Mouse (Mus musculus): ENCODE results near the gene Babam2. TPM values are rescaled to one million over a fixed set of nuclear protein-coding genes. Genes with fewer than 3 reads are reported as not detected.

The Babam2 gene
- total RNA-seq, 2 experiments from 2014 or later = 49.3 to 50.4 TPM

DNA sequence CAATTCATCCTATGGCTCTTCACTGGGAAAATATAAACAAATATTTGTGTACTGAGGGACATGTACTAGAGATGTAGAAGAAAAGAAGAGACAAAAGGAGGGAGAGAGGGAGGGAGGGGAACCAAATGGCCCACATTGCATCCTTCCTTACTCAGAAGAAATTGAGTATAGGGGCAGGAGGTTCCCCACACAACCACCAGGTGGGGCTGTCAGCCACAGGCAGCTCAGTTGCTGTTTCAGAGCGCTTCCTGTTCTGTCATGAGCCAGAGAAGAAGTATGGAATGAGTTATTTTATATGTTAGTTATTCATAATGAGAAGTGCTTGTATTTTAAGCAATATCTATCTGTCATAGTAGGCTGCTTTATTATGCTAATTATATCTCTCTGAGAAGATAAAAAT is 229.1 kb downstream of the Babam2 start:
- DNase-seq (ENCODE audit: low spot score in 2 of 2) = no peak
- Histone ChIP-seq H3K27ac (no peak overlapping the region), H3K4me3 (no peak overlapping the region)
- TF ChIP-seq CTCF (conservative IDR thresholded peaks at IDR 0.05) = peak; percentile 73

DNA sequence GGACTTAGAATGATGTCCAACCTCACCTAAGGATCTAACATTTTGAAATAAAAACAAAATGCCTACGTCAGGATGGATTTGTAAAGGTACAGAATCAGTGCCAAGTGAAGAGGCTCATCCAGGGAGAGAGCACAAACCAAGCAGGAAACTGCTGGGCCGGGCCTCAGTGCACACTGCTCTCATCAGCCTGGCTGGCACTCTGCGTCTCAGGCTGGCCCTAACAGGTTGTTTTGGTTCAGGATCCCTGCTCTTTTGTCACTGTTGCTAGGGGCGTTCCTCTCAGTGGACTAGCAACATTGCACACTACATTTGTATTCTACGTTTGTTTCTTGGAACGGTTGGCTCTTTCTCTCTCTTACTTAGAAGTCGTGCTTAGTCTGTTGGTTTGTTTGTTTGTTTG is 231.5 kb downstream of the Babam2 start:
- no peak overlapping the region for H3K4me3 ChIP-seq
- TF ChIP-seq CTCF (conservative IDR thresholded peaks at IDR 0.05) = no peak
- H3K27ac ChIP-seq = peak overlapping the region; percentile 76
- DNase-seq (ENCODE audit: low spot score in 2 of 2) = peak in 1 of 2 experiments; percentile 65

DNA sequence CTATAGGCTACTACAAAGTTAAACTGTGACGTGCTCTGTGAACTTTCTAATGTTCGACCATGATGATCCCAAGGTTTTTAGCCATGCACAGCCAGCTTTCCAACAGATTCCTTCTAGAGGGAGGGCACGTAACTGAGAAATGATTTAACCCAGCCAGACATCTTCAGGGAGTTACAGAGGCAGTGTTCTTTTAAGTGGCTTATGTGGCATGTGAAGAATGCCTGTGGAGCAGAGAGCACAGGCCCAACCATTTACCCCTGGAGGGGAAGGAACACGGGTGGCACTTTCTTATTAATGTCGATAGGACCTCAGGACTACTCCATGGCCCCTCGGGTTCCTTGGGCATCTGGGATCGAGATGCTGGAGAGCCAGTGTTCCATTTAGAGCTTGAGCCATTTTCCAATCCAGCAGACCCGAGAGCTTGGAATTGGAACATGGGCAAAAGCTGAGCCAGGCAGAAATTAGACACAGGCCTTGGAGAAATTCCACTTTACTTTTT is 233.7 kb downstream of the Babam2 start:
- H3K4me3 ChIP-seq = no peak overlapping the region
- DNase-seq (ENCODE audit: low spot score in 2 of 2) = no peak
- TF ChIP-seq CTCF (conservative IDR thresholded peaks at IDR 0.05) = no peak
- no peak overlapping the region for H3K27ac ChIP-seq

DNA sequence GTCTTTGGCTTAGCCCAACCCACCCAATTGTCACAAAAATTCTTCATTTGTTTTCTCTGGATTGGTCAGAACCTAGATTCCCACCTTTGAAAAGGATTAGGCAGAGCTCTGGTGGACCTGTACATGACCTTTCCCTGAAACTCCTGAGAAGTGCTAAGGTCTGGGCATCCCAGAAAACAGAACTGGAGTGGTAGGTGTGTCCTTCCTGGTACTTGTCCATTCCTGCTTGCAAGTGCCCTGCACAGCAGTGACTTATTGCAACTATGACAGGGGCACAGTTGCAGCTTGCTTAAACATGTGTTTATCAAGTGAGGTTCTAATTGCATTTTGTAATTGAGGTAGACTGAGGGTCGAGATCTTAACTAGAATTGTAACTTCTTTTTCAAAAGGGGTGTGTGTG is 234.2 kb downstream of the Babam2 start:
- no peak for DNase-seq (ENCODE audit: low spot score in 2 of 2)
- Histone ChIP-seq H3K27ac (no peak overlapping the region), H3K4me3 (no peak overlapping the region)
- TF ChIP-seq CTCF (conservative IDR thresholded peaks at IDR 0.05) = no peak

DNA sequence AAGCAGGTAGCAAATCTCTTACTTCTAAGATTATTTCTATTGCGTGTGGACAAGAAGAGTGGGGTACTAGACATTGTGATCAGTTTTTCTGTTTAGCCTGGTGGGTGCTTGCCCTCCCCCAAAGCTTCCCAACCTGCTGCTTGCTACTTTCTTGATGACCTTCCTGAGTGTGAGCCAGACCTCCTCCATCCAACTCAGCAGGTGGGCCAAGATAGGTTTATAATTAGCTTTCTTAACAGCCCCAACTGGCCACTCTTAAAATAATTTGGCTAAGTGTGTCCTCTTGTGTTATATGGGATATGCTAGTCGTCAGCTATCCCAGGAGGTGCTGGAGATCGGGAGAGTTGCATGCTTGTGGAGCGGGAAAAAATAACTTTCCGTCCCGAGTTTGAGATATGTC is 235.8 kb downstream of the Babam2 start:
- DNase-seq (ENCODE audit: low spot score in 2 of 2) = no peak
- no peak overlapping the region for H3K4me3 ChIP-seq
- no peak overlapping the region for H3K27ac ChIP-seq
- no peak for TF ChIP-seq CTCF (conservative IDR thresholded peaks at IDR 0.05)

DNA sequence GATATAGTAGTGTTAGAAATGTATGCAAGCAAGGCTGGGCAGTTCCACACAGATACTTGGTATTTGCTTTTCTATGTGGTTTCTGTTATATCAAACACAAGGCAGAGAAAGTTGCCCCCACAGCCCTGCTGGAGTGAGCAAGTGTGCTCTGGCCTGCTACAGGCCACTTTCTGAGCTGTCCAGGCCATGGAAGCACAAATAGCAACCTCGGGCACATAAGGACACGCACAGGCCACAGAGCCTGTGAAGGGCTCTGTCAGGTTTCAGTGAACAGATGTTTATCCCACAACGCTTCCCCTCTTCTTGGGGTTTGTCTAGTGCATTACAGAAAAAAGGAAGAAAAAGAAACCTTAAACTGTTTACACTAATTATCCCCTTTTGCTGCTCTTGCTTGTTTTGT is 236.9 kb downstream of the Babam2 start:
- Histone ChIP-seq H3K27ac (no peak overlapping the region), H3K4me3 (no peak overlapping the region)
- TF ChIP-seq CTCF (conservative IDR thresholded peaks at IDR 0.05) = no peak
- no peak for DNase-seq (ENCODE audit: low spot score in 2 of 2)

DNA sequence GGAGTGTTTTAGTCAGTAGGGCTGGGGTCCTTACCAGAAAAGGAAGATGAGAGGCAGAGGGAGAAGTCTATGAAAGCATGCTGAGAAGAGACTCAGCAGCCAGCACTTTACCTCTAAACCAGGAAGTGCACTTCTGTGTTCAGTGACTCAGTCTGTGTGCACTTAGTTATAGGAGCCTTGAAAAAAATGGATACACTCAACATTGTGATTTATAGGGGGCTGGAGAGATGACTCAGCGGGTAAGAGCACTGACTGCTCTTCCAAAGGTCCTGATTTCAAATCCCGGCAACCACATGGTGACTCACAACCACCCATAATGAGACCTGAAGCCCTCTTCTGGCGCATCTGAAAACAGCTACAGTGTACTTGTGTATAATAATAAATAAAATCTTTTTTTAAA is 238.5 kb downstream of the Babam2 start:
- no peak for DNase-seq (ENCODE audit: low spot score in 2 of 2)
- H3K4me3 ChIP-seq = no peak overlapping the region
- no peak overlapping the region for H3K27ac ChIP-seq
- 0 out of 2 replicates have a peak, but pooled peaks have one; percentile 6 for TF ChIP-seq CTCF (conservative IDR thresholded peaks at IDR 0.05)

DNA sequence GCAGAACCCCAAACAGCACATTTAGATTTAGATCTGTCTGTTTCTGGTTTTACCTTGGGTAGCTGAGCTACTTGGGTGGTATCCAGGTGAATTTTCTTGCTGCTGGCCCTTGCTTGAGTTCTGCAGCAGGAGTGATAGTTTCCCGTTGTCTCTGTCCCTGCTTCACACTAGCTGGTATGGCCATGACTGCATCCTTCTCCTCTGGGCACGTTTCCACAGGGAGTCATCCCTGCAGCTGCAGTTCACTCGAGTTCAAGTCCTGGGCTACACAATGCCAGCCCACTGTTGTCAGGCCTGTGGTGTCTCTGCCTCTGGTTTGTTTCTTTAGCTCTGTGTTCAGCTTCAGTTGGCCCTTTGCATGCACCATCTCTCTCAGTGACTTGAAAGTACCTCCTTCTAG is 239.0 kb downstream of the Babam2 start:
- DNase-seq (ENCODE audit: low spot score in 2 of 2) = no peak
- Histone ChIP-seq H3K27ac (no peak overlapping the region), H3K4me3 (no peak overlapping the region)
- no peak for TF ChIP-seq CTCF (conservative IDR thresholded peaks at IDR 0.05)

DNA sequence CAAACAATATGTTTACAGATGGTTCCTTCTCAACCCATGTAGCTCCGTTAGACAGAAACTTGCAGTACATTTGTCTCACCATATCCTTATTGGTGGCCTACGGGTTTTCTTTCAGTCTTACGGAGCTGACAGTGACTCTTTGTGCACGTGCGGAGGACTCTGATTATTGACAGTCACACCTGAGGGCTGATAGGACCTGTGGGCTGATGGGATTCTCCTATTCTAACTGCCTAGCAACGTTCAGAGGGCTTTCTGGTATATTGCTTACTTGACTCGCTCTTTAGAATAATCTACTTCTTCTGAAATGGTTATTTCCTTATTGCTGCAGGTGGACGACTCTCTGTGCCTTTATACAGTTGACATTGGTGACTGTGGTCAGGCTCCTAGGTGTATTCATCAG is 243.4 kb downstream of the Babam2 start:
- Histone ChIP-seq H3K27ac (no peak overlapping the region), H3K4me3 (no peak overlapping the region)
- DNase-seq (ENCODE audit: low spot score in 2 of 2) = no peak
- TF ChIP-seq CTCF (conservative IDR thresholded peaks at IDR 0.05) = no peak

DNA sequence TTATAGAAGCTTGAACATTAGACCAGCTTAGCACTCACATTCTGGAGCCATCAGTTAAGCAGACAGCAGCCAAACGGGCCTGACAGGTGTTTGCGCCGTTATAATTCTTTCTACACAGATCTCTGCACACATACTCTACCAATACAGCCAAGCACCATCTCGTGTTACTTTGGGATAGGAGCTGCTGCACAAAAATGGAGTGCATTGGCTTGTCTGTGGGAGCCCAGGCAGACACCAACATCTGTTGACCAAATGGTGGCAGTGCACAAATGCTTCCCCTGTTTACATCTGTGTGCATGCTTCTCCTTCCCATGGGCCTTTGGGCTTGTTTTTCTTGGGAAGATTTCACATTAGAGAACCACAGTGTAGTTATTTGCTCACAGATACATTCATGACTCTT is 249.7 kb downstream of the Babam2 start:
- Histone ChIP-seq H3K27ac (peak overlapping the region; percentile 46; the same call in 1 of the 2 replicates), H3K4me3 (no peak overlapping the region)
- no peak for DNase-seq (ENCODE audit: low spot score in 2 of 2)
- TF ChIP-seq CTCF (conservative IDR thresholded peaks at IDR 0.05) = no peak

DNA sequence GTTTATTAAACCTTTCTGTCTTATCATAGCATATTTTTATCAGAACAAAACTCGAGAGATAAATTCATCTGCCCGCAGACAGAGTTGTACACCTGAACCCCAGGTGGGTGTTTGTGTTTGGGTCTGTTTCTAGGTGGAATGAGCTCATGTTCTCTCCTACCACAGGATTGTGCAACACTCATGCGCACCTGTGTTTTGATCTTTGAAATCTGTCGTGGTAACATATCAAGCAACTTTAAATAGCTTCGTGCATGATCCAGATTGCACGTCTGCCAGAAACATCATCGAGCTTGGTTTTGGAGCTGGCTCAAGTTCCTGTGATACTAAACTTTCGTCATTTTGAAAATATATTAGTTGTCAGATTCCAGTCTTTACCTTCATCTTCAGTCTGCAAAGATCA is 251.9 kb downstream of the Babam2 start:
- Histone ChIP-seq H3K4me3 (no peak overlapping the region), H3K27ac (peak overlapping the region; percentile 69)
- TF ChIP-seq CTCF (conservative IDR thresholded peaks at IDR 0.05) = no peak
- DNase-seq (ENCODE audit: low spot score in 2 of 2) = peak; percentile 51 to 55

DNA sequence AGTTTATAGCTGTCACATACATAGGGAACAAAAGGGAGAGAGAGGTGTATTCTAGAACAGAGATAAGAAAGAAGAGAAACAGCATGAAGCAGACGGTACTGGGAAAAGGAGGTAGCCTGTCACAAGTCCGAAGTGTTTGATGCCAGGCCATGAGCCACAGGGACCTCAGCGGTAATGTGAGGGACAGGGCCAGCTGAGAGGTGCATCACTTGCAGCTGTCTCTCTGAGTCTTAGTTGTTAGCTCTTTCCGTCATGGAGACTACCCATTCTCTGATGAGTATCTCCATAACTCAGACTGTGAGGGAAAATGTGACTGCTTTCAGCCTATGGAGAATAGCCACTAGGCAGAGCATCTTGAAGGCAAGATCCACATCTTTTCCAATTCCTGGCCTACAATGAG is 253.0 kb downstream of the Babam2 start:
- Histone ChIP-seq H3K27ac (no peak overlapping the region), H3K4me3 (no peak overlapping the region)
- TF ChIP-seq CTCF (conservative IDR thresholded peaks at IDR 0.05) = no peak
- DNase-seq (ENCODE audit: low spot score in 2 of 2) = no peak

DNA sequence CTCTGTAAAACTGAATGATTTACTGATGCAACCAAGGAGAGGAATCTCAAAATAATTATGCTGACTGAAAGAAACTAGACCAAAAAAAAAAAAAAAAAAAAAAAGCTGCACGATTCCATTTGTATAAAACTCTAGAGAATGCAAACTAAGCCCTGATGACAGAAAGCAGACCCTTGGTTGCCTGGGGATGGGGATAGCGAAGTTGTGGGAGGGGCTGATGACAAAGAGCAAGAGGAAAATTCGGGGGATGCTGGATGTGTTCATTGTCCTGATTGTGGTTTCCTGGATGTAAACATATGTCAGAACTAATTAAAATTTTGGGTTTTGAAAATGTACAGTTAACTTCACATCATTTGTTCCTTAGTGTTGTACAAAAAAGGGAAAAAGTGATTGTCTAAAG is 257.7 kb downstream of the Babam2 start:
- Histone ChIP-seq H3K27ac (peak overlapping the region; percentile 28; the same call in 1 of the 2 replicates), H3K4me3 (no peak overlapping the region)
- no peak for DNase-seq (ENCODE audit: low spot score in 2 of 2)
- TF ChIP-seq CTCF (conservative IDR thresholded peaks at IDR 0.05) = no peak

DNA sequence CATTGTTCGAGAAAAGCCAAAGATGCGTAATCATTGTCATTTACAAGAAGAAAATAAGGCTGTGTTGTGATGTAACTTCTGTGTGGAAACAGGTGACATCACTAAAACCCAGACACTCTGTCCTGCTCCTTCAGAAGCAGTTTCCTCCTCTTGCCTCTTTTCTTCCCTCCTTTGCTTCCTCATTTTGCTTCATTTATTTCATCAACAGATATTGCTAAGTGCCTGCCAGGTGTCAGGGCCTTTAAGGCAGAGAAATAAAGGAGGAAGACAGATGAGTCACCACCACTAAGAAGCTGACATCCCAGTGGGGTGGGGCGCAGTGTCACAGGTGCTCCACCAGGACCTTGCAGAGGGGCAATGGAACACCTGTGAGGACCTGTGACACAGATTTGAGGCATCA is 258.9 kb downstream of the Babam2 start:
- DNase-seq (ENCODE audit: low spot score in 2 of 2) = no peak
- Histone ChIP-seq H3K27ac (no peak overlapping the region), H3K4me3 (no peak overlapping the region)
- no peak for TF ChIP-seq CTCF (conservative IDR thresholded peaks at IDR 0.05)

DNA sequence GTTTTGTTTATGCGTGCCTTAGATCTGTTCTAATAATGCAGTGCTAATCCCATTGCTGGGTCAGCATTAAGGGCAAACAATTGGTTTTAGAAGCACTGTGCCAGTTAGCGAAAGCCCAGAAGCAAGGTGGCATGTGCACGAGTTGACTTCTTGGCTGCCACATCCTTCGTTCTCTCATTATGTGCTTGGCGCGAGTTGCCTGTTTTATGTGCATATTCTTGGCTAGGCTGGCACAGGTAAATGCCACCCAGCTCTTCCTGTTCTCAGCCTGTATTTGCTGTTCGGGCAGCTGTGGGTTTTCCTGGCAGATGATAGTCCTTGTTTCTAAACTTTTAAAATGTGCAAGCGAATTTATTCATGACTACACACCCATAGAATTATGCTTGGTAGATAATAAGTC is 262.4 kb downstream of the Babam2 start:
- TF ChIP-seq CTCF (conservative IDR thresholded peaks at IDR 0.05) = no peak
- H3K27ac ChIP-seq = no peak overlapping the region
- DNase-seq (ENCODE audit: low spot score in 2 of 2) = peak in 1 of 2 experiments; percentile 24
- H3K4me3 ChIP-seq = no peak overlapping the region
